Mouse (Mus musculus): ENCODE measurements at regions not wholly inside any gene's neighbourhood (a gene's known extent, or its start where the extent isn't known, plus 50 kb on each side); places are given as distances from the start of the nearest gene placed in this dataset.
A peak's percentile ranks its signal among the peaks of the same experiment; 100 is the strongest.

GRCm38 (mm10) chr16:85290986-85291952, 117.7 kb upstream of the App start:
- Histone ChIP-seq H3K4me1 (ENCODE audit: control insufficient read depth, insufficient read depth, low read length) (peaks cover 2% of the 10 kb centered on the region; the same call in 1 of the 2 replicates), H3K27ac (ENCODE audit: insufficient read depth, low read length) (0 out of 2 replicates have a peak overlapping the region, but pooled peaks have one; percentile 18), H3K4me3 (ENCODE audit: insufficient read depth, low read length) (no peak overlapping the region)
- no peak for TF ChIP-seq CTCF (IDR thresholded peaks at IDR 0.05; ENCODE audit: borderline replicate concordance, insufficient read depth, low read length)
- no peak for TF ChIP-seq POLR2A (IDR thresholded peaks at IDR 0.05; ENCODE audit: low read depth, low read length)

- H3K4me3 ChIP-seq (ENCODE audit: insufficient read depth, low read length), result no peak overlapping the region
- no peaks in the 10 kb centered on the region for H3K4me1 ChIP-seq (ENCODE audit: control insufficient read depth, insufficient read depth, low read length)
- H3K27ac ChIP-seq (ENCODE audit: insufficient read depth, low read length), result no peak overlapping the region
- TF ChIP-seq POLR2A (IDR thresholded peaks at IDR 0.05; ENCODE audit: low read depth, low read length) (no peak), CTCF (IDR thresholded peaks at IDR 0.05; ENCODE audit: borderline replicate concordance, insufficient read depth, low read length) (no peak)
Measured at GRCm38 (mm10) chr16:85277862-85278261, 104.3 kb upstream of the App start.

GRCm38 (mm10) chr16:85269681-85270080, 96.1 kb upstream of the App start:
- TF ChIP-seq CTCF (IDR thresholded peaks at IDR 0.05; ENCODE audit: borderline replicate concordance, insufficient read depth, low read length) (no peak), POLR2A (IDR thresholded peaks at IDR 0.05; ENCODE audit: low read depth, low read length) (no peak)
- Histone ChIP-seq H3K4me1 (ENCODE audit: control insufficient read depth, insufficient read depth, low read length) (no peaks in the 10 kb centered on the region), H3K4me3 (ENCODE audit: insufficient read depth, low read length) (no peak overlapping the region), H3K27ac (ENCODE audit: insufficient read depth, low read length) (no peak overlapping the region)

GRCm38 (mm10) chr16:85259838-85260237, 86.3 kb upstream of the App start:
- Histone ChIP-seq H3K27ac (ENCODE audit: insufficient read depth, low read length) (no peak overlapping the region), H3K4me3 (ENCODE audit: insufficient read depth, low read length) (no peak overlapping the region), H3K4me1 (ENCODE audit: control insufficient read depth, insufficient read depth, low read length) (no peaks in the 10 kb centered on the region)
- no peak for TF ChIP-seq POLR2A (IDR thresholded peaks at IDR 0.05; ENCODE audit: low read depth, low read length)

- H3K4me1 ChIP-seq (ENCODE audit: control insufficient read depth, insufficient read depth, low read length), result no peaks in the 10 kb centered on the region
- no peak for TF ChIP-seq CTCF (IDR thresholded peaks at IDR 0.05; ENCODE audit: borderline replicate concordance, insufficient read depth, low read length)
- TF ChIP-seq POLR2A (IDR thresholded peaks at IDR 0.05; ENCODE audit: low read depth, low read length), result no peak
- H3K4me3 ChIP-seq (ENCODE audit: insufficient read depth, low read length), result no peak overlapping the region
- H3K27ac ChIP-seq (ENCODE audit: insufficient read depth, low read length), result no peak overlapping the region
Measured at GRCm38 (mm10) chr16:85247301-85247700, 73.7 kb upstream of the App start.

GRCm38 (mm10) chr16:85233037-85233436, 59.5 kb upstream of the App start:
- Histone ChIP-seq H3K27ac (ENCODE audit: insufficient read depth, low read length) (no peak overlapping the region), H3K4me3 (ENCODE audit: insufficient read depth, low read length) (no peak overlapping the region), H3K4me1 (ENCODE audit: control insufficient read depth, insufficient read depth, low read length) (no peaks in the 10 kb centered on the region)
- TF ChIP-seq CTCF (IDR thresholded peaks at IDR 0.05; ENCODE audit: borderline replicate concordance, insufficient read depth, low read length), result no peak
- no peak for TF ChIP-seq POLR2A (IDR thresholded peaks at IDR 0.05; ENCODE audit: low read depth, low read length)

- TF ChIP-seq CTCF (IDR thresholded peaks at IDR 0.05; ENCODE audit: borderline replicate concordance, insufficient read depth, low read length), result no peak
- no peak for TF ChIP-seq POLR2A (IDR thresholded peaks at IDR 0.05; ENCODE audit: low read depth, low read length)
- Histone ChIP-seq H3K27ac (ENCODE audit: insufficient read depth, low read length) (no peak overlapping the region), H3K4me3 (ENCODE audit: insufficient read depth, low read length) (no peak overlapping the region), H3K4me1 (ENCODE audit: control insufficient read depth, insufficient read depth, low read length) (no peaks in the 10 kb centered on the region)
Measured at GRCm38 (mm10) chr16:85231908-85232467, 58.4 kb upstream of the App start.

- no peak for TF ChIP-seq CTCF (IDR thresholded peaks at IDR 0.05; ENCODE audit: borderline replicate concordance, insufficient read depth, low read length)
- no peak for TF ChIP-seq POLR2A (IDR thresholded peaks at IDR 0.05; ENCODE audit: low read depth, low read length)
- no peaks in the 10 kb centered on the region for H3K4me1 ChIP-seq (ENCODE audit: control insufficient read depth, insufficient read depth, low read length)
- H3K27ac ChIP-seq (ENCODE audit: insufficient read depth, low read length), result no peak overlapping the region
- no peak overlapping the region for H3K4me3 ChIP-seq (ENCODE audit: insufficient read depth, low read length)
Measured at GRCm38 (mm10) chr16:85231330-85231729, 57.8 kb upstream of the App start.

GRCm38 (mm10) chr16:85224325-85224724, 50.8 kb upstream of the App start:
- Histone ChIP-seq H3K4me1 (ENCODE audit: control insufficient read depth, insufficient read depth, low read length) (no peaks in the 10 kb centered on the region), H3K4me3 (ENCODE audit: insufficient read depth, low read length) (no peak overlapping the region), H3K27ac (ENCODE audit: insufficient read depth, low read length) (no peak overlapping the region)
- TF ChIP-seq POLR2A (IDR thresholded peaks at IDR 0.05; ENCODE audit: low read depth, low read length), result no peak
- TF ChIP-seq CTCF (IDR thresholded peaks at IDR 0.05; ENCODE audit: borderline replicate concordance, insufficient read depth, low read length), result no peak

All from embryonic fibroblast, embryonic 13.5 days (primary cell).